Mouse (Mus musculus): ENCODE results near the gene Zbtb39.

GRCm38 (mm10) chr10:127776011-127776410 is 36.7 kb downstream of the Zbtb39 start, which contains the start of gene Rdh9:
- TF ChIP-seq POLR2A (IDR thresholded peaks at IDR 0.05; ENCODE audit: borderline replicate concordance, extremely low read depth, low read depth, low read length) (no peak), CTCF (IDR thresholded peaks at IDR 0.05; ENCODE audit: insufficient read depth, low read length) (no peak)
